Mouse (Mus musculus) liver, embryonic 12.5 days (tissue): Measurements from ENCODE around the gene Mpzl1. TPM values are rescaled to one million over a fixed set of nuclear protein-coding genes. Genes with fewer than 3 reads are reported as not detected.
A peak's percentile ranks its signal among the peaks of the same experiment; 100 is the strongest.

ENCODE experiments used
- ATAC-seq: fragments of 200-750 bp; cut with Nextera tagmentation; 2 replicates; pipeline ENCODE4 v1.8.0; 2017; ENCODE audit warnings: moderate number of reproducible peaks, mild to moderate bottlenecking, moderate library complexity
- H3K27ac ChIP-seq: fragments of 300-500 bp; sonication (generic); 2 replicates; pipeline ENCODE4 v1.5.1; 2016; ENCODE audit warnings: mild to moderate bottlenecking
- H3K27me3 ChIP-seq: fragments of 300-500 bp; sonication (generic); replicated peaks from 2 replicates; pipeline ENCODE4 v1.6.1; 2016; ENCODE audit warnings: mild to moderate bottlenecking, moderate library complexity
- H3K36me3 ChIP-seq: fragments of 300-500 bp; sonication (generic); 2 replicates; pipeline ENCODE4 v1.6.1; 2016; ENCODE audit warnings: mild to moderate bottlenecking, moderate library complexity
- H3K4me1 ChIP-seq: fragments of 300-500 bp; sonication (generic); 2 replicates; pipeline ENCODE4 v1.6.1; 2016
- H3K4me2 ChIP-seq: fragments of 300-500 bp; sonication (generic); 2 replicates; pipeline ENCODE4 v1.6.1; 2016; ENCODE audit warnings: mild to moderate bottlenecking, moderate library complexity
- H3K4me3 ChIP-seq: fragments of 300-500 bp; sonication (generic); 2 replicates; pipeline ENCODE4 v1.5.1; 2016; ENCODE audit warnings: mild to moderate bottlenecking, moderate library complexity
- H3K9ac ChIP-seq: fragments of 300-500 bp; sonication (generic); 2 replicates; pipeline ENCODE4 v1.6.1; 2016; ENCODE audit warnings: mild to moderate bottlenecking, moderate library complexity
- H3K9me3 ChIP-seq: fragments of 300-500 bp; sonication (generic); replicated peaks from 2 replicates; pipeline ENCODE4 v1.6.1; 2016; ENCODE audit warnings: mild to moderate bottlenecking, moderate library complexity
- WGBS: fragments of 180-500 bp; shearing (Covaris S2); methylation state at CpG from one replicate; pipeline ENCODE4 v1.1.7; 2016; ENCODE audit not compliant: insufficient replicate concordance; 5-methylcytosine and 5-hydroxymethylcytosine counted together
- polyA plus RNA-seq: library from polyadenylated mRNA; unstranded; fragments of >200 nt; fragmentation: Nextera tagmentation; extraction: Ambion mirVana; gene quantifications from 2 replicates; pipeline ENCODE4 v1.2.1, GENCODE M21; 2016

Gene Mpzl1
- polyA plus RNA-seq, 1 experiment from 2014 or later = 50.3 TPM

GRCm38 (mm10) chr1:165589280-165590048 is 44.9 kb downstream of the Mpzl1 start:
- Histone ChIP-seq H3K4me3 (no peak overlapping the region), H3K4me2 (no peak overlapping the region), H3K36me3 (peaks cover 15% of the 10 kb centered on the region; the same call in 1 of the 2 replicates), H3K4me1 (peaks cover 36% of the 10 kb centered on the region), H3K9ac (no peak overlapping the region), H3K27ac (0 out of 2 replicates have a peak overlapping the region, but pooled peaks have one; percentile 41), H3K9me3 (no peaks in the 10 kb centered on the region), H3K27me3 (no peaks in the 10 kb centered on the region)
- ATAC-seq = no peak
- WGBS = 39% methylated on average over 10 of the region's 10 CpGs

- H3K36me3 ChIP-seq = peaks cover 12% of the 10 kb centered on the region; the same call in 1 of the 2 replicates
- peaks cover 33% of the 10 kb centered on the region for H3K4me1 ChIP-seq
- WGBS = 43% methylated on average over 8 of the region's 8 CpGs
- H3K9me3 ChIP-seq = no peaks in the 10 kb centered on the region
- ATAC-seq = no peak
- no peak overlapping the region for H3K4me3 ChIP-seq
- no peak overlapping the region for H3K4me2 ChIP-seq
- no peak overlapping the region for H3K27ac ChIP-seq
- H3K27me3 ChIP-seq = no peaks in the 10 kb centered on the region
- H3K9ac ChIP-seq = no peak overlapping the region
Observed at GRCm38 (mm10) chr1:165587845-165588244, 46.5 kb downstream of the Mpzl1 start.

- WGBS = 67% methylated on average over 1 of the region's 1 CpGs
- no peak overlapping the region for H3K9ac ChIP-seq
- no peaks in the 10 kb centered on the region for H3K27me3 ChIP-seq
- peaks cover 18% of the 10 kb centered on the region for H3K4me1 ChIP-seq
- 0 out of 2 replicates have a peak, but pooled peaks cover under 1% of the 10 kb centered on the region for H3K36me3 ChIP-seq
- no peak overlapping the region for H3K4me2 ChIP-seq
- no peak overlapping the region for H3K4me3 ChIP-seq
- H3K9me3 ChIP-seq = no peaks in the 10 kb centered on the region
- no peak for ATAC-seq
- H3K27ac ChIP-seq = no peak overlapping the region
Observed at GRCm38 (mm10) chr1:165586366-165586765, 48.0 kb downstream of the Mpzl1 start.

GRCm38 (mm10) chr1:165585389-165586104 is 48.8 kb downstream of the Mpzl1 start:
- Histone ChIP-seq H3K9me3 (no peaks in the 10 kb centered on the region), H3K36me3 (no peaks in the 10 kb centered on the region), H3K27ac (peak overlapping the region; percentile 51; the same call in 1 of the 2 replicates), H3K9ac (no peak overlapping the region), H3K4me2 (no peak overlapping the region), H3K27me3 (no peaks in the 10 kb centered on the region), H3K4me3 (no peak overlapping the region), H3K4me1 (peaks cover 10% of the 10 kb centered on the region)
- ATAC-seq = no peak
- WGBS = 58% methylated on average over 14 of the region's 14 CpGs

- no peak overlapping the region for H3K4me3 ChIP-seq
- H3K4me1 ChIP-seq = peaks cover 6% of the 10 kb centered on the region
- no peaks in the 10 kb centered on the region for H3K27me3 ChIP-seq
- H3K27ac ChIP-seq = no peak overlapping the region
- no peak overlapping the region for H3K9ac ChIP-seq
- 0 out of 2 replicates have a peak, but pooled peaks have one; percentile 48 for ATAC-seq
- no peaks in the 10 kb centered on the region for H3K9me3 ChIP-seq
- H3K4me2 ChIP-seq = no peak overlapping the region
- WGBS = 21% methylated on average over 12 of the region's 12 CpGs
- no peaks in the 10 kb centered on the region for H3K36me3 ChIP-seq
Observed at GRCm38 (mm10) chr1:165583529-165584184, 50.7 kb downstream of the Mpzl1 start.

GRCm38 (mm10) chr1:165581255-165581654 is 53.1 kb downstream of the Mpzl1 start:
- Histone ChIP-seq H3K27ac (no peak overlapping the region), H3K4me3 (no peak overlapping the region), H3K9me3 (no peaks in the 10 kb centered on the region), H3K27me3 (no peaks in the 10 kb centered on the region), H3K9ac (no peak overlapping the region), H3K36me3 (no peaks in the 10 kb centered on the region), H3K4me2 (no peak overlapping the region), H3K4me1 (no peaks in the 10 kb centered on the region)
- ATAC-seq = no peak
- 66% methylated on average over 3 of the region's 3 CpGs for WGBS

- H3K4me2 ChIP-seq = no peak overlapping the region
- H3K4me1 ChIP-seq = no peaks in the 10 kb centered on the region
- H3K27me3 ChIP-seq = no peaks in the 10 kb centered on the region
- ATAC-seq = no peak
- 36% methylated on average over 5 of the region's 5 CpGs for WGBS
- H3K36me3 ChIP-seq = no peaks in the 10 kb centered on the region
- no peak overlapping the region for H3K9ac ChIP-seq
- no peaks in the 10 kb centered on the region for H3K9me3 ChIP-seq
- H3K4me3 ChIP-seq = no peak overlapping the region
- no peak overlapping the region for H3K27ac ChIP-seq
Observed at GRCm38 (mm10) chr1:165579332-165579731, 55.0 kb downstream of the Mpzl1 start.

- Histone ChIP-seq H3K9me3 (no peaks in the 10 kb centered on the region), H3K27me3 (no peaks in the 10 kb centered on the region), H3K4me2 (no peak overlapping the region), H3K9ac (no peak overlapping the region), H3K4me1 (no peaks in the 10 kb centered on the region), H3K4me3 (no peak overlapping the region), H3K27ac (no peak overlapping the region), H3K36me3 (no peaks in the 10 kb centered on the region)
- WGBS = 51% methylated on average over 9 of the region's 9 CpGs
- no peak for ATAC-seq
Observed at GRCm38 (mm10) chr1:165576459-165577112, 57.8 kb downstream of the Mpzl1 start.

GRCm38 (mm10) chr1:165576005-165576404 is 58.3 kb downstream of the Mpzl1 start:
- WGBS = 65% methylated on average over 4 of the region's 4 CpGs
- ATAC-seq = no peak
- no peak overlapping the region for H3K27ac ChIP-seq

GRCm38 (mm10) chr1:165567466-165567865 is 66.9 kb downstream of the Mpzl1 start:
- Histone ChIP-seq H3K4me2 (no peak overlapping the region), H3K9me3 (no peaks in the 10 kb centered on the region), H3K9ac (no peak overlapping the region), H3K36me3 (no peaks in the 10 kb centered on the region), H3K4me1 (no peaks in the 10 kb centered on the region), H3K27ac (no peak overlapping the region), H3K27me3 (no peaks in the 10 kb centered on the region), H3K4me3 (no peak overlapping the region)
- 67% methylated on average over 7 of the region's 7 CpGs for WGBS
- no peak for ATAC-seq

More at GRCm38 (mm10) chr1:165576005-165576404, 58.3 kb downstream of the Mpzl1 start:
- Histone ChIP-seq H3K4me3 (no peak overlapping the region), H3K9me3 (no peaks in the 10 kb centered on the region), H3K4me1 (no peaks in the 10 kb centered on the region), H3K36me3 (no peaks in the 10 kb centered on the region), H3K27me3 (no peaks in the 10 kb centered on the region), H3K9ac (no peak overlapping the region), H3K4me2 (no peak overlapping the region)

GRCm38 (mm10) chr1:165565283-165565682 is 69.1 kb downstream of the Mpzl1 start:
- Histone ChIP-seq H3K9me3 (no peaks in the 10 kb centered on the region), H3K27me3 (no peaks in the 10 kb centered on the region), H3K4me3 (no peak overlapping the region), H3K4me1 (no peaks in the 10 kb centered on the region), H3K9ac (no peak overlapping the region), H3K4me2 (no peak overlapping the region), H3K36me3 (no peaks in the 10 kb centered on the region), H3K27ac (no peak overlapping the region)
- ATAC-seq = no peak
- 81% methylated on average over 4 of the region's 4 CpGs for WGBS
